Mouse (Mus musculus) megakaryocyte, embryonic 14.5 days (primary cell): Measurements from ENCODE around the gene Cela2a.

Source experiments
- FLI1 ChIP-seq: IDR thresholded peaks from 2 replicates; pipeline ENCODE4 v1.6.1; 2012; ENCODE audit warnings: low read length, inconsistent platforms, mixed read lengths
- GATA1 ChIP-seq: IDR thresholded peaks from 3 replicates; pipeline ENCODE4 v1.6.1; 2012; ENCODE audit warnings: mixed read lengths, low read length, inconsistent platforms, borderline replicate concordance

- no peak for TF ChIP-seq GATA1
- no peak for TF ChIP-seq FLI1
Observed at GRCm38 (mm10) chr4:141819316-141819715, 6.6 kb downstream of the Cela2a start.
